Mouse (Mus musculus) heart, postnatal 4 days (tissue): Measurements from ENCODE around the gene Cep89. TPM values are rescaled to one million over a fixed set of nuclear protein-coding genes. Genes with fewer than 3 reads are reported as not detected.

Experiments used
- DNase-seq: peaks from one replicate; pipeline ENCODE4 v3.0.0; 2021
- total RNA-seq, 2 experiments: library from RNA; stranded (reverse); gene quantifications; 2 replicates each; pipeline ENCODE4 v1.2.3; 2021

The Cep89 gene
- total RNA-seq = 10 to 100 TPM; 26.4 to 26.6 TPM

- DNase-seq = peak; percentile 97
Measured at GRCm38 (mm10) chr7:35396542-35397168, at the start of gene Cep89, which contains the start of gene Faap24. Cep89 (plus strand) TSS chr7:35397035. Faap24 (minus strand) TSS chr7:35396836.

GRCm38 (mm10) chr7:35347918-35348700, 48.7 kb upstream of the Cep89 start:
- no peak for DNase-seq

DNA sequence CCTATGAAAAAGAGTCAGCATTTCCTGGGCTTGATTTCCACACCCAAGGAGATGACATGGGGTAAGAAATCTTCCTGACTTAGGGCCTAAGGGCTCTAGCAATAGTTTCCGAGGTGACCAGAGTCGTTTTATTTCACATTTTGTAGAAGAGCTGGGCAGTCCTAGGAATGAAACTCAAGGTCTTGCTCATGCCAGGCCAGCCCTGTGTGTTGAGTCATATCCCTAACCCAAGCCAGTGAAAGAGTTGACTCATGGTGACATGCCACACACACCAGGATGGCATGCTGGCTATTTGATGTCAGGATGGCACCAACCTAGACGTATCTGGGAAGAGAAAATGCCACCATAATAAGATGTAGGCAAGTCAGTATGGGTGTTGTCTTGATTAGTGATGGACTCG, 47.8 kb upstream of the Cep89 start:
- no peak for DNase-seq

GRCm38 (mm10) chr7:35349886-35350684, 46.8 kb upstream of the Cep89 start:
- DNase-seq = no peak

DNA sequence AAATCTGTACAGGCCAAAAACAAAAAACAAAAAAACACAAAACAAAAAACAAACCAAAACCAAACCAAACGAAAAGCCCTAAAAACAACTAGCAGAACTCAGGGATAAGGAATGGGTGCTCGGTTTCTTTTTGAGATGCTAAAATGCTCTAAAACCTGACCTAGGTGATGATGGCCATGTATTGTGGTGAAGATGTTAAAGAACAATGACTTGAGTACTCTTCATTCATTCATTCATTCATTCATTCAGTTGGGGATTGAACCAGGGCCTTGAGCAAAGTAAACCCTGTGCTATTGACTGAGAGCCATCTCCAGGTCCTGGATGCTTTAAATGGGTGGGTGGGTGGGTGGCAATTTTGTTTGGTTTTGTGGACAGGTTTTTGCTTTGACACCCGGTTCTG, 45.7 kb upstream of the Cep89 start:
- no peak for DNase-seq

- no peak for DNase-seq
Measured at GRCm38 (mm10) chr7:35353306-35353705, 43.5 kb upstream of the Cep89 start.

DNA sequence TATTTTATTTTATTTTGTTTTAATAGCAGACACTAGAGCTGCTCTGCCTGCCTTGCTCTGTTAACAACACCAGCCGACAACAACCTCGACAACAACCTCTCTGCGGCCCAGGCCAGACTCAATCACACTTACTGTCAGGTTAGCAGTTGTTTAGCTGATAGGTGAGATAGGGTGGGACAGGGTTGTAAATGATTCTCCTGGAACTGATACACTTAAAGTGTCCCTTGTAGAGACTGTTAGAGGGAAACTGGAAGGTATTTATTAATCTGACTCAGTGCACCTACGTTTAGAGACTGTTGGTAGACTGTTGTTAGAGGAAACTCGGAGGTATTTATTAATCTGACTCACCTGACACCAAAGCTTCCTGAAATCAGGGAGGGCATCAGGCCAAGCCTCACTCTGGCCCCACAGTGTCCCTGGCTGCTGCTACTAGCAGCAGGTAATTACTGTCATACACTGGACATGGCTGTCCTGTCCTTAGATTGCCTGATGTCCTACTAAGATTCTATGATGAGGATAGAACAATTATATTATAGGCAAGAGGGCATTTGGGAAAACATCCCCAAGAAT, 41.4 kb upstream of the Cep89 start:
- no peak for DNase-seq

- DNase-seq = no peak
Measured at GRCm38 (mm10) chr7:35357621-35358020, 39.2 kb upstream of the Cep89 start.

- DNase-seq = no peak
Measured at GRCm38 (mm10) chr7:35362253-35362652, 34.6 kb upstream of the Cep89 start.

DNA sequence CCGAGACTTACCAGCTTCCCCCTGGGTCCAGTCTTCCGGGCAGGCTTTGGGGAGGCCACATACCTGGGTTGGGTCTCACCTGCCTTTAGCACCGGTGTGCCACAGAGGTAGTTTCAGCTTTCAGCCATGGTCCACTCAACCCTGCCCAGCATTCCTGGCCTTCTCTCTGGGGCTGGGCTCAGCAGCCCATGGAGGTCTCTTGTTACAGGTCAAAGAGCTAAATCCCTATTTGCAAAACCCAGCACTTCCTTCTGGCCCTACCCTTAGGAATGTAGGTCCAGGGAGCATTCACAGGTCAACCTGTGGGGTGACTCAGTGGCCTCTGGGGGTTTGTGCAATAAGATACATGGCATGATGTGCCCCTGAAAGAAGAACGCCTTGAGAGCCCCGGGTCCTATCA, 34.0 kb upstream of the Cep89 start:
- no peak for DNase-seq

DNA sequence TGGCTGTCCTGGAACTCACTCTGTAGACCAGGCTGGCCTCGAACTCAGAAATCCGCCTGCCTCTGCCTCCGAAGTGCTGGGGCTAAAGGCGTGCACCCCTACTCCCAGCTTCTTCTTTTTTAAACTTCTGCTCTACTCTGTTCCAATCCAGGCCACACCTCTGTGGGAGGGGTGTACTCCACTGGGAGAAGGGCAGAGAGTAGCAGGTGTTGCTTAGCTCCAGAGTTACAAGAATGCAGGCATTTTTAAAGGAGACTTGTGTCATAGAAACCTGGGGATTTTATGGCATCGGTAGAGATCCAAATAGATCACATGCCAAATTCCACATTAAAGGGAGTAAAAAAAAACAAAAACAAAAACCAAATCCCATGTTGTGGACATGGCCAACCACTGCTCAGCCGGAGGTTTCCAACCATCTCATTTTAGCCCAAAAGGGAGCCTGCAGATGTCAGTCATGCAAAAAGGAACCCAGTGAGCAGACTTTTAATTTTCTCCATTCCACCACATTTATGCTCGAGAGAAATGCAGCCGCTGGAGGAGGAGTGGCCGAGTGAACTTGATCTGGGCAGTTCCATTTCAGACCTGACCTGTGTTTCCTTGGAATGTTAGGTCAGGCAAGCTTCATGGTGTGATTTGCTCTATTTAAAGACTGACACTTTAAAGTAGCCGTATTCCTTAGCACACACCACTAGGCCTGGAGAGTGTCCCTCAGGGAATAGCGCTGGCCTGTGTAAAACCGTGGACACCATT, 31.5 kb upstream of the Cep89 start:
- no peak for DNase-seq

DNA sequence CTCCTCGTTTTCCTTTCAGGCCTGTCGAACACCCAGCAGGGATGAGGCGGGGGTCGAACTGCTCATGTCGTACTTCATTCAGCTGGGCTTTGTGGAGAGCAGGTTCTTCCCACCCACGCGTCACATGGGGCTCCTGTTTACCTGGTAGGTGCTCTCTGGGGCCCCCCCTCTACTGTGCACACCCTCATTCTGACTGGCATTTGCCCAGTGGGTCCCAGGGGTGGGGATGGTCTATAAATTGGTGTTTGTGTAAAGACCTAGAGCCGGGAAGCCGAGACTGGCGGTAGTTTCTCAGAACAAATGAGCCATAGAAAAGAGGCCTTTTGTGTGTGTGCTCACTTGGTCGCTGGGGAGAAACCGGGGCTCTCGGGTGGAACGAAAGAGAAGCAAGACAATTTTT, 25.7 kb upstream of the Cep89 start:
- DNase-seq = no peak

DNA sequence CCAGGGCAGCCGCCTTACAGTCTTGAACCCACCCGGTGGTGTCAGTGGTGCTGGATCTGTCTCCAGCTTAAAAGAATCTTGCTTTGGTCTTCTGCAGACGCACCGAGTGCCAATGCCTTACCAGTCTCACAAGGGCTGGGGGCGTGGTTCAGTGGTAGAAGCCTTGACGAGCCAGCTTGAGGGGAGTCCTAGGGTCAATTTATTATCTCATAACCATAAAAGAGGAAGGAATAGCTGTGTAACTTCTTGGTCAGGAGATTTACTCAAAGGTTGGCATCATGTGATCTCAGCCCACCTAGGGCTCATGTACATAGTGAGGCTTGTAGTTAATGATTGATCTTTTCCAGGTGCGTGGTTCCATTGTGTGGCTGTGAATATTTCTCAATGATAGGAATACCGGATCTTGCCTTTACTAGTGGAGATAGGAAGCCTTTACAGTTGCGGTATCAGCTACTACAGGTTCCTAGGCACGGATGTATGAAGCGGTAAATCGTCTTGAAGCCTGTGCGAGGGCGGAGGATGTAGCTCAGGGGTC, 24.3 kb upstream of the Cep89 start:
- no peak for DNase-seq

DNA sequence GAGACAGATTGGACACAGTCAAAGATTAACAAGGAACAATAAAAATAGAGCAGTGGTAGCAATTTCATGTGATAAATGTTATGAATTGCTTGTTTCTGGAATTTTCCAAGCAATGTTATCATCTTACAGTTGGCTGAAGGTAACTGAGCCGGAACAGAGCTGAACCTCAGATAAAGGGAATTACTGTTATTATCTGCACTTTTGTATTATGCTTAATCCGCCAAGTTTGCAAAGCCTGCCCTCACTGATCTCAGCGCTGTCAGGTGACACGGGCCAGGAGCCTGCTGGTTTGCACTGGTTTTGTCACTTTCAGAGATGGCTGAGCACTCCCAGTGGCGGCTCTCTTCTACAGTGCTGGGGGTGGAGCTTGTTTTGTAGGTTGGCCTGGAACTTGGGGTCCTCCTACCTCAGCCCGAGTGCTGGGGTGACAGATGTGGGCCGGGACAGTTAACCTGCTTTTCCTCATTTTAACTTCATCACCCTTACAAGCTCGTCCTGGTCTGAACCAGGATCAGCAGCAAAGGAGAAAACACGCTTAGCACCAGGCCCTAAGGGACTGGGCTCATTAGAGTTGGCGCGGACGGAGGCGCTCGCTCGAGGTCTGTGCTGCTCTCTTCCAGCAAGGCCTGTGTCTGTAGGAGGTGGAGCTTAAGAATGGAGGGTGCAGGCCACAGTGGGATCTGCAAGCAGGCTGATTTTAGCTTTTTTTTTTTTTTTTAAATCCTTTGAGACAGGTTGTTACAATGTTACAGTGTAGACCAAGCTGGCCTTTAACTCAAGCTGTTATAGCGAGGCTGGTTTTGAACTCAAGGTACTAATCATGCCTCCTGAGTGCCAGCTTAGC, 23.5 kb upstream of the Cep89 start:
- DNase-seq = no peak

GRCm38 (mm10) chr7:35374265-35374664, 22.6 kb upstream of the Cep89 start:
- no peak for DNase-seq

DNA sequence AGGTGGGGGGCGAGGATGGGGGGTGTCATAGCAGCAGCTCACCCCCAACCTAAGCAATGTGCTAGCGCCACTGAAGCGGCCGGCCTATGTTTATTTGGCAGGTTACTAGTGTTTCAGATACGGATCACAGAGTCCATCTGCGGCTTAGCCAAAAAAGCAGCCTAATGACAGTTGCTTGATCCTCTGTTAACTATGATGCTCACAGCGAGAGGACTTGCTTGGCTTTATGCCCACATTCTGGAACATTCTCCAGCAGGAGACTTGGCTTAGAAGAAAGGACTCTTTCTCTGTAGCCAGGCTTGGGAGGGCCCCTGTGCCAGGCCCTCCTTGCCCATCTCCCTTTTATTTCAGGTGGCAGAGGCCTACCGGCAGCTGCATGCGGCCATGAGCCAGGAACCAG, 20.2 kb upstream of the Cep89 start:
- DNase-seq = no peak

- peak; percentile 47 for DNase-seq
Measured at GRCm38 (mm10) chr7:35379492-35380119, 17.2 kb upstream of the Cep89 start.

- DNase-seq = peak; percentile 54
Measured at GRCm38 (mm10) chr7:35380351-35380750, 16.5 kb upstream of the Cep89 start.

- no peak for DNase-seq
Measured at GRCm38 (mm10) chr7:35381861-35382260, 15.0 kb upstream of the Cep89 start.

- no peak for DNase-seq
Measured at GRCm38 (mm10) chr7:35382706-35383353, 14.0 kb upstream of the Cep89 start.
